Mouse (Mus musculus) MEL (cell line): ENCODE measurements around the gene Eloa. TPM values are rescaled to one million over a fixed set of nuclear protein-coding genes. Genes with fewer than 3 reads are reported as not detected.

Experiments
- DNase-seq: peaks from one replicate; pipeline ENCODE4 v3.0.0; 2011; ENCODE audit warnings: low read depth, low spot score
- H3K27ac ChIP-seq: 2 replicates; pipeline ENCODE4 v1.5.1; 2012; ENCODE audit warnings: low read depth, mild to moderate bottlenecking, control low read depth, low read length, moderate library complexity; ENCODE audit not compliant: control insufficient read depth
- H3K27me3 ChIP-seq, 2 experiments: fragments of 150-350 bp in 1 of 2; sonication (generic) in 1 of 2; 2 replicates each; pipeline ENCODE4 v1.6.1; 2012; ENCODE audit warnings: low read length in 2 of 2, mild to moderate bottlenecking in 2 of 2, improper control_type of control experiment in 1 of 2, moderate library complexity in 1 of 2; ENCODE audit not compliant: insufficient read depth in 2 of 2, control insufficient read depth in 1 of 2
- H3K36me3 ChIP-seq, 2 experiments: 2 replicates each; pipeline ENCODE4 v1.6.1; 2012 to 2014; ENCODE audit warnings: low read length in 2 of 2, improper control_type of control experiment in 1 of 2, inconsistent platforms in 1 of 2, mild to moderate bottlenecking in 1 of 2; ENCODE audit not compliant: insufficient read depth in 2 of 2, control insufficient read depth in 1 of 2
- H3K4me1 ChIP-seq, 2 experiments: fragments of 150-350 bp in 1 of 2; sonication (generic) in 1 of 2; 2 replicates each; pipeline ENCODE4 v1.6.1; 2012; ENCODE audit warnings: low read length in 2 of 2, improper control_type of control experiment in 1 of 2, mild to moderate bottlenecking in 1 of 2; ENCODE audit not compliant: insufficient read depth in 2 of 2, control insufficient read depth in 1 of 2
- H3K4me3 ChIP-seq, 2 experiments: fragments of 150-350 bp in 1 of 2; sonication (generic) in 1 of 2; 2 replicates each; pipeline ENCODE4 v1.5.1; 2012; ENCODE audit warnings: low read depth in 2 of 2, low read length in 2 of 2, mild to moderate bottlenecking in 2 of 2, moderate library complexity in 2 of 2, control low read depth in 1 of 2, improper control_type of control experiment in 1 of 2; ENCODE audit not compliant: control insufficient read depth in 1 of 2, insufficient read depth in 1 of 2
- H3K79me2 ChIP-seq: 2 replicates; pipeline ENCODE4 v1.6.1; 2012; ENCODE audit warnings: mild to moderate bottlenecking, low read length, moderate library complexity; ENCODE audit not compliant: control insufficient read depth, poor library complexity, insufficient read depth
- H3K9ac ChIP-seq: 2 replicates; pipeline ENCODE4 v1.6.1; 2012; ENCODE audit warnings: low read depth, mild to moderate bottlenecking, control low read depth, low read length, moderate library complexity; ENCODE audit not compliant: control insufficient read depth, poor library complexity, severe bottlenecking
- H3K9me3 ChIP-seq: fragments of 150-350 bp; sonication (generic); replicated peaks from 2 replicates; pipeline ENCODE4 v1.6.1; 2012; ENCODE audit warnings: mild to moderate bottlenecking, low read length, improper control_type of control experiment, moderate library complexity; ENCODE audit not compliant: insufficient read depth
- CTCF ChIP-seq, 3 experiments: IDR thresholded peaks in 2 of 3; conservative IDR thresholded peaks in 1 of 3; 2 replicates each; pipeline ENCODE4 v1.5.1; 2011 to 2012; ENCODE audit warnings: low read length in 3 of 3, low read depth in 2 of 3, mild to moderate bottlenecking in 2 of 3, improper control_type of control experiment in 1 of 3, inconsistent platforms in 1 of 3, mixed read lengths in 1 of 3, moderate library complexity in 1 of 3; ENCODE audit not compliant: control insufficient read depth in 1 of 3, insufficient read depth in 1 of 3, poor library complexity in 1 of 3, severe bottlenecking in 1 of 3
- ELF1 ChIP-seq: IDR thresholded peaks from 2 replicates; pipeline ENCODE4 v1.6.1; 2014; ENCODE audit warnings: low read depth, mild to moderate bottlenecking, inconsistent platforms, low read length, improper control_type of control experiment, moderate library complexity
- ETS1 ChIP-seq: IDR thresholded peaks from 2 replicates; pipeline ENCODE4 v1.6.1; 2012; ENCODE audit warnings: low read depth, mild to moderate bottlenecking, inconsistent platforms, low read length, improper control_type of control experiment, moderate library complexity
- GATA1 ChIP-seq: IDR thresholded peaks from 2 replicates; pipeline ENCODE4 v1.6.1; 2011; ENCODE audit warnings: low read depth, low read length, improper control_type of control experiment
- HCFC1 ChIP-seq: IDR thresholded peaks from 2 replicates; pipeline ENCODE4 v1.6.1; 2012; ENCODE audit warnings: low read depth, mild to moderate bottlenecking, inconsistent platforms, low read length, improper control_type of control experiment, moderate library complexity
- MAFK ChIP-seq: IDR thresholded peaks from 2 replicates; pipeline ENCODE4 v1.6.1; 2011; ENCODE audit warnings: low read depth, mild to moderate bottlenecking, low read length, improper control_type of control experiment, borderline replicate concordance
- MAX ChIP-seq: IDR thresholded peaks from 2 replicates; pipeline ENCODE4 v1.6.1; 2011; ENCODE audit warnings: low read length, improper control_type of control experiment
- MEF2A ChIP-seq: IDR thresholded peaks from 2 replicates; pipeline ENCODE4 v1.6.1; 2014; ENCODE audit warnings: low read depth, mild to moderate bottlenecking, inconsistent platforms, low read length, improper control_type of control experiment; ENCODE audit not compliant: poor library complexity, insufficient replicate concordance, severe bottlenecking; ENCODE audit errors: extremely low read depth
- MXI1 ChIP-seq: IDR thresholded peaks from 2 replicates; pipeline ENCODE4 v1.6.1; 2011; ENCODE audit warnings: mild to moderate bottlenecking, low read depth, low read length, improper control_type of control experiment
- MYC ChIP-seq: IDR thresholded peaks from 2 replicates; pipeline ENCODE4 v1.6.1; 2011; ENCODE audit warnings: low read depth, mild to moderate bottlenecking, low read length, improper control_type of control experiment, moderate library complexity
- NRF1 ChIP-seq: IDR thresholded peaks from 2 replicates; pipeline ENCODE4 v1.6.1; 2014; ENCODE audit warnings: low read depth, mild to moderate bottlenecking, inconsistent platforms, low read length, improper control_type of control experiment, moderate library complexity; ENCODE audit not compliant: poor library complexity, insufficient read depth, severe bottlenecking
- RAD21 ChIP-seq: IDR thresholded peaks from 2 replicates; pipeline ENCODE4 v1.6.1; 2011; ENCODE audit warnings: mild to moderate bottlenecking, low read depth, low read length, improper control_type of control experiment
- SIN3A ChIP-seq: IDR thresholded peaks from 2 replicates; pipeline ENCODE4 v1.6.1; 2012; ENCODE audit warnings: low read length, improper control_type of control experiment, inconsistent platforms
- SMC3 ChIP-seq: IDR thresholded peaks from 2 replicates; pipeline ENCODE4 v1.6.1; 2011; ENCODE audit warnings: low read depth, low read length, improper control_type of control experiment
- TAL1 ChIP-seq: IDR thresholded peaks from 2 replicates; pipeline ENCODE4 v1.6.1; 2012; ENCODE audit warnings: mild to moderate bottlenecking, inconsistent platforms, low read length, moderate library complexity, mixed read lengths
- ZC3H11A ChIP-seq: IDR thresholded peaks from 2 replicates; pipeline ENCODE4 v1.6.1; 2012; ENCODE audit warnings: low read depth, mild to moderate bottlenecking, inconsistent platforms, low read length, improper control_type of control experiment
- polyA plus RNA-seq, 2 experiments: library from polyadenylated mRNA; stranded (reverse) in 1 of 2; unstranded in 1 of 2; fragments of >175 nt in 1 of 2; fragments of >200 nt in 1 of 2; gene quantifications; 2 replicates each; pipeline versions ENCODE4 v1.2.1 to v1.2.4; 2012; ENCODE audit warnings: low replicate concordance in 2 of 2, low read depth in 1 of 2; ENCODE audit not compliant: insufficient read length in 2 of 2, insufficient read depth in 1 of 2, missing spikeins in 1 of 2
- total RNA-seq: library from RNA; depleted of rRNA; stranded (reverse); fragments of 300-350 nt; gene quantifications from 2 replicates; pipeline ENCODE4 v1.2.3, GENCODE M21; 2012

Eloa gene
- total and polyA plus RNA-seq, 3 experiments: 30.8 to 41.4 (median 34.1) TPM

DNA sequence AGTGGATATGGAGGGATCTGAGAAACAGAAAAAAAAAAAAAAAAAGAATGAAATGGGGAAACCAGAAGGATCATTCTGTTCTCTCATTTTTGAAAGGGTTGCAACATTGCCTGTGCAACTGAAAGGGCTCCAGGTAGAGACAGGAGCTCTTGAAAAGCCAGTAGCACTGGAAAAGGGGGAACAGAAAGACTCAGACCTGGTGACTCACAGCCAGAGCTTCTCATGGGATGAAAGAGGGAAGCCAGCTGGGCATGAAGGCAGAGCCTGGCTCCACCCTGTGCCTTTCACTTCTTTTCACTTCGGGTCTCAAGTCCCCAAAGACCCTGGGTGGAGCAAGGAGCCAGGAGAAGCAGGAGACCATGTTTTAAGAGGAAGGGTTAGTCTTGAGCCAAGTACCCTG is 34.5 kb upstream of the Eloa start:
- H3K4me1 ChIP-seq: peaks cover 0 to 7% of the 10 kb centered on the region in 2 experiments; a peak in 2 of 4 replicates
- H3K79me2 ChIP-seq: peaks cover 21% of the 10 kb centered on the region
- peaks cover 17 to 21% of the 10 kb centered on the region in 2 experiments for H3K27me3 ChIP-seq
- no peak overlapping the region for H3K27ac ChIP-seq
- no peaks in the 10 kb centered on the region for H3K9me3 ChIP-seq
- H3K9ac ChIP-seq: no peak overlapping the region
- H3K36me3 ChIP-seq: peaks cover 6 to 7% of the 10 kb centered on the region in 2 experiments
- H3K4me3 ChIP-seq: no peak overlapping the region
- no peak for TF ChIP-seq MAFK
- TF ChIP-seq MXI1: no peak
- TF ChIP-seq MAX: no peak
- no peak for TF ChIP-seq GATA1
- TF ChIP-seq TAL1: no peak
- no peak for TF ChIP-seq ETS1
- TF ChIP-seq, all 39 proteins: peak for 0
- DNase-seq: no peak

DNA sequence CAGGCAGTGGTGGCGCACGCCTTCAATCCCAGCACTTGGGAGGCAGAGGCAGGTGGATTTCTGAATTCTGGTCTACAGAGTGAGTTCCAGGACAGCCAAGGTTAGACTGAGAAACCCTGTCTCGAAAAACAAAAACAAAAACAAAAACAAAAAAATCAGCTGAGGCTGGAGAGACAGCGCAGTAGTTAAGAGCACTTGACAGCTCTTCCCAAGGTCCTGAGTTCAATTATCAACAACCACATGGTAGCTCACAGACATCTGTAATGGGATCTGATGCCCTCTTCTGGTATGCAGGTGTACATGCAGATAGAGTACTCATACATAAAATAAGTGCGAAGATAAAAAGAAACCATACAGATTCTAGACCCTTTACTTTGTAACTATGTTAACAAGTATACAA is 32.3 kb upstream of the Eloa start:
- H3K9me3 ChIP-seq: no peaks in the 10 kb centered on the region
- peak overlapping the region; percentile 60; the same call in 1 of the 2 replicates for H3K9ac ChIP-seq
- peaks cover 32% of the 10 kb centered on the region for H3K79me2 ChIP-seq
- peak; percentile 71 for DNase-seq
- TF ChIP-seq RAD21 (peak; percentile 50), MAX (peak; percentile 65), MEF2A (no peak), HCFC1 (peak; percentile 20; the same call in 1 of the 2 replicates), MYC (peak; percentile 96), NRF1 (no peak), CTCF (IDR thresholded peaks at IDR 0.05 in 2 of 3, conservative IDR thresholded peaks at IDR 0.05 in 1 of 3; ENCODE audit: control insufficient read depth in 1 of 3, insufficient read depth in 1 of 3, low read depth in 2 of 3, low read length in 3 of 3, poor library complexity in 1 of 3, severe bottlenecking in 1 of 3) (peak in 2 of 3 experiments; percentile 54 to 61; a peak in 5 of 6 replicates), MXI1 (no peak), ELF1 (0 out of 2 replicates have a peak, but pooled peaks have one; percentile 9), ZC3H11A (peak; percentile 51), TAL1 (0 out of 2 replicates have a peak, but pooled peaks have one; percentile 16), ETS1 (0 out of 2 replicates have a peak, but pooled peaks have one; percentile 25), SMC3 (peak; percentile 63), SIN3A (peak; percentile 50; the same call in 1 of the 2 replicates)
- no peak overlapping the region for H3K27ac ChIP-seq
- H3K4me3 ChIP-seq: no peak overlapping the region
- H3K4me1 ChIP-seq: peaks cover 0 to 16% of the 10 kb centered on the region in 2 experiments; a peak in 2 of 4 replicates
- H3K36me3 ChIP-seq: peaks cover 14 to 21% of the 10 kb centered on the region in 2 experiments
- H3K27me3 ChIP-seq: peaks cover 17% of the 10 kb centered on the region in 2 experiments
